Mouse (Mus musculus) CD8-positive naive resting alpha-beta T cell, adult 57 days (primary cell): ENCODE data around the gene Brsk2. TPM values are rescaled to one million over a fixed set of nuclear protein-coding genes. Genes with fewer than 3 reads are reported as not detected.

Experiments
- total RNA-seq: library from RNA; stranded (reverse); gene quantifications from one replicate; pipeline ENCODE4 v1.2.4, GENCODE M21; 2023

Brsk2 gene
- total RNA-seq, result not detected

GRCm38 (mm10) chr7:141948906-141949798, at the start of gene Brsk2:
Gene Brsk2, plus strand, starts transcription at chr7:141949751.

DNA sequence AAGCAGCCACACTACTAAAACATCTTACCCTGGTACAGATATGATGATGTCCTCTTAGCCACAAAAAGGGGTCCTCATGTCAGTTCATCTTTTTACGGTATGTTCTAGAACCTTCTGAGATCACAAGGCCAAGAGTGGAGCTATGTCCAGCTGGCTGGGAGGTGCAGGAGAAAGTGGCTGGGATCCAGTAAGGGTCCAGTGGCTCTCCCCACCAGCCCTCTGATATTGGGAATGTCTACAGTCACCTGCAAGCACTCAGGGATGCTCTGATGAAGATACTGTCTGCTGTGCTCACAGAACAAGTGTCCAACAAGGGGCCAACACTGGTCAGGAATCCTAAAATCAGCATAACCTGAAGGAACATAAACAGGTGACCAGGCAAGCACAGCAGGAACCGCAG, 31.1 kb upstream of the Brsk2 start, which contains the start of gene Tollip:
TSS of gene Tollip (minus strand) at position 101 of the 400 bp plus-strand sequence.

Other genes starting within 250 kb of the Brsk2 start
- gene Muc5ac, start 160.8 kb upstream of the Brsk2 start, total RNA-seq, result not detected
- gene Muc5b, start 110.7 kb upstream of the Brsk2 start, total RNA-seq, result not detected
- gene Tollip, start 31.2 kb upstream of the Brsk2 start, total RNA-seq, result 65.4 TPM
- 56.5 TPM for gene Mob2, start 111.3 kb downstream of the Brsk2 start, total RNA-seq
- 3.0 TPM for gene Dusp8, start 146.1 kb downstream of the Brsk2 start, total RNA-seq
- gene Gm45618, start 171.0 kb downstream of the Brsk2 start, total RNA-seq, result not detected
- not detected for gene Gm39115, start 186.3 kb downstream of the Brsk2 start, total RNA-seq
- not detected for gene Gm45337, start 194.9 kb downstream of the Brsk2 start, total RNA-seq
- gene Gm29735, start 207.4 kb downstream of the Brsk2 start, total RNA-seq, result not detected
- not detected for gene Gm4553, start 216.0 kb downstream of the Brsk2 start, total RNA-seq
- not detected for gene Krtap5-2, start 226.3 kb downstream of the Brsk2 start, total RNA-seq
- gene Gm10153, start 240.6 kb downstream of the Brsk2 start, total RNA-seq, result not detected